Mouse (Mus musculus) E14TG2a.4 (cell line): ENCODE measurements around the gene Sla2.

ENCODE experiments used
- CTCF ChIP-seq: conservative IDR thresholded peaks from 2 replicates; pipeline ENCODE4 v1.5.1; 2014; ENCODE audit warnings: low read length
- NANOG ChIP-seq: IDR thresholded peaks from 2 replicates; pipeline ENCODE4 v1.6.1; 2014; ENCODE audit warnings: borderline replicate concordance, low read length, mixed read lengths
- POU5F1 ChIP-seq: IDR thresholded peaks from 2 replicates; pipeline ENCODE4 v1.6.1; 2014; ENCODE audit warnings: low read length, borderline replicate concordance

- no peak for TF ChIP-seq CTCF
- no peak for TF ChIP-seq NANOG
- no peak for TF ChIP-seq POU5F1
Observed at GRCm38 (mm10) chr2:156923057-156923456, 36.1 kb upstream of the Sla2 start.
